Mouse (Mus musculus) MEL (cell line): ENCODE measurements at regions not wholly inside any gene's neighbourhood (a gene's known extent, or its start where the extent isn't known, plus 50 kb on each side); places are given as distances from the start of the nearest gene placed in this dataset.

Source experiments
- DNase-seq: peaks from one replicate; pipeline ENCODE4 v3.0.0; 2011; ENCODE audit warnings: low read depth, low spot score
- H3K27ac ChIP-seq: 2 replicates; pipeline ENCODE4 v1.5.1; 2012; ENCODE audit warnings: low read depth, mild to moderate bottlenecking, control low read depth, low read length, moderate library complexity; ENCODE audit not compliant: control insufficient read depth
- H3K27me3 ChIP-seq, 2 experiments: fragments of 150-350 bp in 1 of 2; sonication (generic) in 1 of 2; 2 replicates each; pipeline ENCODE4 v1.6.1; 2012; ENCODE audit warnings: low read length in 2 of 2, mild to moderate bottlenecking in 2 of 2, improper control_type of control experiment in 1 of 2, moderate library complexity in 1 of 2; ENCODE audit not compliant: insufficient read depth in 2 of 2, control insufficient read depth in 1 of 2
- H3K36me3 ChIP-seq, 2 experiments: 2 replicates each; pipeline ENCODE4 v1.6.1; 2012 to 2014; ENCODE audit warnings: low read length in 2 of 2, improper control_type of control experiment in 1 of 2, inconsistent platforms in 1 of 2, mild to moderate bottlenecking in 1 of 2; ENCODE audit not compliant: insufficient read depth in 2 of 2, control insufficient read depth in 1 of 2
- H3K4me1 ChIP-seq, 2 experiments: fragments of 150-350 bp in 1 of 2; sonication (generic) in 1 of 2; 2 replicates each; pipeline ENCODE4 v1.6.1; 2012; ENCODE audit warnings: low read length in 2 of 2, improper control_type of control experiment in 1 of 2, mild to moderate bottlenecking in 1 of 2; ENCODE audit not compliant: insufficient read depth in 2 of 2, control insufficient read depth in 1 of 2
- H3K4me3 ChIP-seq, 2 experiments: fragments of 150-350 bp in 1 of 2; sonication (generic) in 1 of 2; 2 replicates each; pipeline ENCODE4 v1.5.1; 2012; ENCODE audit warnings: low read depth in 2 of 2, low read length in 2 of 2, mild to moderate bottlenecking in 2 of 2, moderate library complexity in 2 of 2, control low read depth in 1 of 2, improper control_type of control experiment in 1 of 2; ENCODE audit not compliant: control insufficient read depth in 1 of 2, insufficient read depth in 1 of 2
- H3K79me2 ChIP-seq: 2 replicates; pipeline ENCODE4 v1.6.1; 2012; ENCODE audit warnings: mild to moderate bottlenecking, low read length, moderate library complexity; ENCODE audit not compliant: control insufficient read depth, poor library complexity, insufficient read depth
- H3K9ac ChIP-seq: 2 replicates; pipeline ENCODE4 v1.6.1; 2012; ENCODE audit warnings: low read depth, mild to moderate bottlenecking, control low read depth, low read length, moderate library complexity; ENCODE audit not compliant: control insufficient read depth, poor library complexity, severe bottlenecking
- H3K9me3 ChIP-seq: fragments of 150-350 bp; sonication (generic); replicated peaks from 2 replicates; pipeline ENCODE4 v1.6.1; 2012; ENCODE audit warnings: mild to moderate bottlenecking, low read length, improper control_type of control experiment, moderate library complexity; ENCODE audit not compliant: insufficient read depth
- CHD1 ChIP-seq: IDR thresholded peaks from 2 replicates; pipeline ENCODE4 v1.6.1; 2012; ENCODE audit warnings: low read depth, mild to moderate bottlenecking, inconsistent platforms, low read length, improper control_type of control experiment
- E2F4 ChIP-seq: IDR thresholded peaks from 2 replicates; pipeline ENCODE4 v1.6.1; 2011; ENCODE audit warnings: low read depth, low read length, improper control_type of control experiment, borderline replicate concordance
- ELF1 ChIP-seq: IDR thresholded peaks from 2 replicates; pipeline ENCODE4 v1.6.1; 2014; ENCODE audit warnings: low read depth, mild to moderate bottlenecking, inconsistent platforms, low read length, improper control_type of control experiment, moderate library complexity
- EP300 ChIP-seq, 2 experiments: IDR thresholded peaks; 2 replicates each; pipeline ENCODE4 v1.6.1; 2011; ENCODE audit warnings: improper control_type of control experiment in 2 of 2, low read length in 2 of 2, low read depth in 1 of 2, mild to moderate bottlenecking in 1 of 2
- MAX ChIP-seq: IDR thresholded peaks from 2 replicates; pipeline ENCODE4 v1.6.1; 2011; ENCODE audit warnings: low read length, improper control_type of control experiment
- MEF2A ChIP-seq: IDR thresholded peaks from 2 replicates; pipeline ENCODE4 v1.6.1; 2014; ENCODE audit warnings: low read depth, mild to moderate bottlenecking, inconsistent platforms, low read length, improper control_type of control experiment; ENCODE audit not compliant: poor library complexity, insufficient replicate concordance, severe bottlenecking; ENCODE audit errors: extremely low read depth
- POLR2AphosphoS2 ChIP-seq: IDR thresholded peaks from 2 replicates; pipeline ENCODE4 v1.6.1; 2011; ENCODE audit warnings: low read length, improper control_type of control experiment
- RAD21 ChIP-seq: IDR thresholded peaks from 2 replicates; pipeline ENCODE4 v1.6.1; 2011; ENCODE audit warnings: mild to moderate bottlenecking, low read depth, low read length, improper control_type of control experiment
- UBTF ChIP-seq: IDR thresholded peaks from 2 replicates; pipeline ENCODE4 v1.6.1; 2012; ENCODE audit warnings: low read depth, mild to moderate bottlenecking, inconsistent platforms, low read length, improper control_type of control experiment, moderate library complexity, borderline replicate concordance; ENCODE audit not compliant: insufficient read depth
- ZKSCAN1 ChIP-seq: IDR thresholded peaks from 2 replicates; pipeline ENCODE4 v1.6.1; 2012; ENCODE audit warnings: low read depth, mild to moderate bottlenecking, inconsistent platforms, low read length, improper control_type of control experiment, moderate library complexity
- ZMIZ1 ChIP-seq: IDR thresholded peaks from 2 replicates; pipeline ENCODE4 v1.6.1; 2012; ENCODE audit warnings: low read depth, mild to moderate bottlenecking, inconsistent platforms, low read length, improper control_type of control experiment, moderate library complexity

DNA sequence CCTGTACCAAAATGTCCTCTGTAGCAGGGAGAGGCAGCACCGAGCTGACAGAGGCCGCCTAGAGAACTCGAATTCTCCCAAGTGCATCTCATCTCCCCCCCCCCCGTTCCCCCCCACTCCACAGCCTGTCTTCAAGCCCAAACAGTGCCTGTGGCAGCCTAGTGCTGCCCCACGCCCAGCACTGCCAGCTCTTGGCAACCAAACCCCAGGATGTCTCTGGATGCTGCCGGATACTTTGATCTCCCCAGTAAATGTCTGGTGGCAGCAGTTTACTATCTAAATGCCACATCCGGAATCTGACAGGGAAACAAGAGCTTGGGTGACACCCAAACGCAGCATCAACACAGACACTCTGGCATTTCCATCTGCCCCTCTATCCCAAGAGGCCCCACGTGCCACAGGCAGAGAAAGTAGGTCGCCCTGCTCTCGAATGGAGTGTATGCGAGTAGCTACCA, 213.4 kb upstream of the Rpl38 start:
- H3K4me1 ChIP-seq = no peaks in the 10 kb centered on the region
- no peaks in the 10 kb centered on the region for H3K36me3 ChIP-seq
- no peak overlapping the region for H3K27ac ChIP-seq
- no peaks in the 10 kb centered on the region for H3K79me2 ChIP-seq
- no peaks in the 10 kb centered on the region for H3K9me3 ChIP-seq
- H3K9ac ChIP-seq = no peak overlapping the region
- no peak for DNase-seq
- no peaks in the 10 kb centered on the region for H3K27me3 ChIP-seq
- H3K4me3 ChIP-seq = no peak overlapping the region
- TF ChIP-seq E2F4 (no peak), MEF2A (no peak), ZMIZ1 (no peak), UBTF (no peak), MAX (no peak), ELF1 (no peak), EP300 (IDR thresholded peaks at IDR 0.05; ENCODE audit: low read depth in 1 of 2, low read length in 2 of 2) (no peak), RAD21 (no peak), ZKSCAN1 (no peak)
- TF ChIP-seq, all 39 proteins: peak for 0

GRCm38 (mm10) chr11:114448776-114449401, 219.4 kb upstream of the Rpl38 start:
- no peaks in the 10 kb centered on the region for H3K9me3 ChIP-seq
- H3K79me2 ChIP-seq = no peaks in the 10 kb centered on the region; the same call in 1 of the 2 replicates
- peaks cover 5 to 11% of the 10 kb centered on the region in 2 experiments; a peak in 2 of 4 replicates for H3K4me1 ChIP-seq
- no peak overlapping the region for H3K9ac ChIP-seq
- DNase-seq = no peak
- H3K27ac ChIP-seq = no peak overlapping the region
- TF ChIP-seq POLR2AphosphoS2 = no peak
- TF ChIP-seq CHD1 = no peak
- no peak overlapping the region for H3K4me3 ChIP-seq
- H3K36me3 ChIP-seq = peaks cover 0 to 6% of the 10 kb centered on the region in 2 experiments; a peak in 1 of 4 replicates
- H3K27me3 ChIP-seq = no peaks in the 10 kb centered on the region

GRCm38 (mm10) chr11:114447461-114447847, 220.9 kb upstream of the Rpl38 start:
- H3K9me3 ChIP-seq = no peaks in the 10 kb centered on the region
- H3K9ac ChIP-seq = peak overlapping the region; percentile 73
- H3K79me2 ChIP-seq = no peaks in the 10 kb centered on the region; the same call in 1 of the 2 replicates
- H3K27ac ChIP-seq = peak overlapping the region; percentile 99
- H3K4me1 ChIP-seq = peaks cover 5 to 17% of the 10 kb centered on the region in 2 experiments; a peak in 3 of 4 replicates
- peaks cover 0 to 6% of the 10 kb centered on the region in 2 experiments; a peak in 1 of 4 replicates for H3K36me3 ChIP-seq
- no peaks in the 10 kb centered on the region for H3K27me3 ChIP-seq
- H3K4me3 ChIP-seq = peak overlapping the region; percentile 44 to 61
- DNase-seq = peak; percentile 58
- TF ChIP-seq MEF2A (no peak), E2F4 (0 out of 2 replicates have a peak, but pooled peaks have one; percentile 4)
